Mouse (Mus musculus): ENCODE results near the gene Lair1. TPM values are rescaled to one million over a fixed set of nuclear protein-coding genes. Genes with fewer than 3 reads are reported as not detected.

Lair1 gene
- polyA plus RNA-seq, 1 experiment from 2014 or later, result 2.1 TPM

DNA sequence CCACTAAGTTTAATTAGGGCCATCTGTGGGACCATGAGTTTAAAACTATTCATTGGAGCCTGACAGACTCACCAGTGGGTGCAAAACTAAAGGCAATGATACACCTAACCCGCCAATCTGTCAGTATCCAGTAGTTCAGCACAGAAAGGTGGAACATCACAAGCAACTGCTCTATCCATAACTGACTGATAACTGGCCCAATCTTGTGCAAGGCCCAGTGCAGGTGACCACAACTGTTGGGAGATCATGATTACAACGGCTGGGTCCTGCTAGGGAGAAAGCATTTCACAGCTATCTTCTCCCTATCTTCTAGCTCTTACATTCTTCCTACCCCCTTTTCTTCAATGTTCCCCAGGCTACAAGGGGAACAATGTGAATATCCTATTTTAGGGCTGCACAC is 25.7 kb upstream of the Lair1 start:
- no peak overlapping the region for H3K9ac ChIP-seq (replicated peaks; ENCODE audit: low read depth)
- no peaks in the 10 kb centered on the region for H3K4me1 ChIP-seq (ENCODE audit: insufficient read depth, low read depth, low read length)
- H3K4me2 ChIP-seq (replicated peaks; ENCODE audit: low read depth, low read length), result no peak overlapping the region
- H3K9me3 ChIP-seq (ENCODE audit: low read length), result no peaks in the 10 kb centered on the region
- no peaks in the 10 kb centered on the region for H3K27me3 ChIP-seq (replicated peaks; ENCODE audit: insufficient read depth, low read length)
- no peaks in the 10 kb centered on the region for H3K36me3 ChIP-seq (ENCODE audit: insufficient read depth, low read length)
- no peak overlapping the region for H3K27ac ChIP-seq (ENCODE audit: low read length)
- TF ChIP-seq EP300 (IDR thresholded peaks at IDR 0.05) (no peak), CTCF (IDR thresholded peaks at IDR 0.05) (no peak)
- 68% methylated on average over 2 of the region's 2 CpGs for WGBS
- DNase-seq (ENCODE audit: low spot score) (no peak), ATAC-seq (no peak)
- no peak overlapping the region for H3K4me3 ChIP-seq (ENCODE audit: low read depth, low read length)

DNA sequence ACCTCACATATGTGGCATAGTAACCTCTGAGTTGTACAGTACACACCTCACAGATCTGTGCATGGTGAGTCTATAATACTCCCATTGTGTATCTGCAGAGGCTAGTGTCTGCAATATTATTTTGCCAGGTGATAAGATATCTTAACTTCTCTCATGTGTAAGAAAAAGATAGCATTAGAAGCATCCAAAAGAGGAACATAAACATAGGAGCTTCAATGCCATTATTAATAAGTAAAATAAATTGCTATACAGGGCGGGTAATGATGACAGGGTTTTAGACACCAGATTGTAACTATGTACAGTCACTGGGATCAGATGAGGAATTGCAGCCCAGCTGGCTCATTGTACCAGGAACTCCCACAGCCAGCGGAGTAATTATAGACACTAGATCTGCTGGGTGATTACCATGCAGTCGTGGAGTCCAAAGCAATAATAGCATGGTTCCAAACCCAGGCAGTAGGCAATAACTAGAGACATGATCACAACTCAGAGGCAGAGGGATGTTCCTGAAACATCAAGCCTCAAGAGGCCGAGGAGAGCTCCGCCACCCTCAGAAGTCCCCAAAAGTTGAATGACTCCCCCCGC is 25.0 kb upstream of the Lair1 start:
- Histone ChIP-seq H3K4me1 (ENCODE audit: insufficient read depth, low read depth, low read length) (no peaks in the 10 kb centered on the region), H3K36me3 (ENCODE audit: insufficient read depth, low read length) (no peaks in the 10 kb centered on the region), H3K27me3 (replicated peaks; ENCODE audit: insufficient read depth, low read length) (no peaks in the 10 kb centered on the region), H3K4me3 (ENCODE audit: low read depth, low read length) (no peak overlapping the region), H3K4me2 (replicated peaks; ENCODE audit: low read depth, low read length) (no peak overlapping the region), H3K9me3 (ENCODE audit: low read length) (no peaks in the 10 kb centered on the region), H3K9ac (replicated peaks; ENCODE audit: low read depth) (no peak overlapping the region), H3K27ac (ENCODE audit: low read length) (no peak overlapping the region)
- DNase-seq (ENCODE audit: low spot score) (no peak), ATAC-seq (no peak)
- 77% methylated on average over 6 of the region's 6 CpGs for WGBS
- TF ChIP-seq CTCF (IDR thresholded peaks at IDR 0.05) (no peak), EP300 (IDR thresholded peaks at IDR 0.05) (no peak)

DNA sequence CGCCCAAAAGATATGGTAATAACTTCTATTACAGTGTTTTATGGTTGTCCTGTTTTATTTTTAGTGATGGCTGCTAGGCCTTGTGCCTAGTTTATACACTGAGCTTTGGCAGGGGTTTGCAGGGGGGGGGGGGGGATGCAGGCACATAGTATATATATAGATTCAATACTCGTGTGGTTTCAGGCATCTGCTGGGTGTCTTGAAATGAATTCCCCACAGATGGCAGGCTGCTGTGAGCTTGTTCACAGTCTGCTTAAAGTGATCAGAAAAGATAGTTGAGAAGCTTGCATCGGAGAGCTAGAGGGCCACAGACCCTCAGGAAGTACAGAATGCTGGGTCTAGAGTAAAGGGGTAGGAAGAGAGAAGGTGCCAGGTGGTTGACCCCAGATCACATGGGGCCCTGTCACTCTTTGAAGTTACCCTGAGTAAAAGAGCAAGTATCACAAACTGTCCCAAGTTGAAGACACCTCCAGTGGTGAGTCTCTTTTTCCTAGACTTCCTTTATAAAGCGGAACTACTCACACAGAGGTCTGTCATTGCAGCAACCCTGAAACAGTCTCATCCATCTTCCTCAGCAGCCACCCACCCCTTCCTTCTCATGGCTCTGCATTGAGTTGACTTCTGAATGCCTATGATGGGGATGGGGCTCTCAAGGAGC is 24.4 kb upstream of the Lair1 start:
- no peak for ATAC-seq
- WGBS, result 67% methylated on average over 4 of the region's 4 CpGs
- TF ChIP-seq CTCF (IDR thresholded peaks at IDR 0.05) (no peak), EP300 (IDR thresholded peaks at IDR 0.05) (no peak)

GRCm38 (mm10) chr7:4085562-4085961 is 22.6 kb upstream of the Lair1 start:
- H3K9me3 ChIP-seq (ENCODE audit: low read length), result no peaks in the 10 kb centered on the region
- DNase-seq (ENCODE audit: low spot score) (no peak), ATAC-seq (no peak)
- H3K4me3 ChIP-seq (ENCODE audit: low read depth, low read length), result no peak overlapping the region
- no peaks in the 10 kb centered on the region for H3K27me3 ChIP-seq (replicated peaks; ENCODE audit: insufficient read depth, low read length)
- H3K9ac ChIP-seq (replicated peaks; ENCODE audit: low read depth), result no peak overlapping the region
- H3K27ac ChIP-seq (ENCODE audit: low read length), result no peak overlapping the region
- H3K4me1 ChIP-seq (ENCODE audit: insufficient read depth, low read depth, low read length), result no peaks in the 10 kb centered on the region
- H3K4me2 ChIP-seq (replicated peaks; ENCODE audit: low read depth, low read length), result no peak overlapping the region
- H3K36me3 ChIP-seq (ENCODE audit: insufficient read depth, low read length), result no peaks in the 10 kb centered on the region
- TF ChIP-seq EP300 (IDR thresholded peaks at IDR 0.05) (no peak), CTCF (IDR thresholded peaks at IDR 0.05) (no peak)

More for the DNA sequence above, 24.4 kb upstream of the Lair1 start:
- H3K4me2 ChIP-seq (replicated peaks; ENCODE audit: low read depth, low read length), result no peak overlapping the region
- no peak overlapping the region for H3K27ac ChIP-seq (ENCODE audit: low read length)
- H3K9me3 ChIP-seq (ENCODE audit: low read length), result no peaks in the 10 kb centered on the region
- H3K4me1 ChIP-seq (ENCODE audit: insufficient read depth, low read depth, low read length), result no peaks in the 10 kb centered on the region
- no peak overlapping the region for H3K9ac ChIP-seq (replicated peaks; ENCODE audit: low read depth)
- H3K4me3 ChIP-seq (ENCODE audit: low read depth, low read length), result no peak overlapping the region
- H3K36me3 ChIP-seq (ENCODE audit: insufficient read depth, low read length), result no peaks in the 10 kb centered on the region
- H3K27me3 ChIP-seq (replicated peaks; ENCODE audit: insufficient read depth, low read length), result no peaks in the 10 kb centered on the region
- DNase-seq (ENCODE audit: low spot score), result no peak

- WGBS, result 65% methylated on average over 6 of the region's 6 CpGs
Observed at GRCm38 (mm10) chr7:4084161-4084560, 21.2 kb upstream of the Lair1 start.

GRCm38 (mm10) chr7:4082804-4083203 is 19.8 kb upstream of the Lair1 start:
- no peak overlapping the region for H3K27ac ChIP-seq (ENCODE audit: low read length)
- ATAC-seq, result peak; percentile 52
- DNase-seq (ENCODE audit: low spot score), result peak; percentile 68
- no peaks in the 10 kb centered on the region for H3K36me3 ChIP-seq (ENCODE audit: insufficient read depth, low read length)
- no peaks in the 10 kb centered on the region for H3K9me3 ChIP-seq (ENCODE audit: low read length)
- peak overlapping the region; percentile 25 for H3K4me2 ChIP-seq (replicated peaks; ENCODE audit: low read depth, low read length)
- WGBS, result 0% methylated on average over 2 of the region's 2 CpGs
- H3K9ac ChIP-seq (replicated peaks; ENCODE audit: low read depth), result no peak overlapping the region
- no peaks in the 10 kb centered on the region for H3K4me1 ChIP-seq (ENCODE audit: insufficient read depth, low read depth, low read length)
- H3K4me3 ChIP-seq (ENCODE audit: low read depth, low read length), result no peak overlapping the region
- no peaks in the 10 kb centered on the region for H3K27me3 ChIP-seq (replicated peaks; ENCODE audit: insufficient read depth, low read length)
- TF ChIP-seq CTCF (IDR thresholded peaks at IDR 0.05), result no peak
- no peak for TF ChIP-seq EP300 (IDR thresholded peaks at IDR 0.05)

More at GRCm38 (mm10) chr7:4084161-4084560, 21.2 kb upstream of the Lair1 start:
- no peak for TF ChIP-seq EP300 (IDR thresholded peaks at IDR 0.05)
- TF ChIP-seq CTCF (IDR thresholded peaks at IDR 0.05), result no peak
- Histone ChIP-seq H3K36me3 (ENCODE audit: insufficient read depth, low read length) (no peaks in the 10 kb centered on the region), H3K4me3 (ENCODE audit: low read depth, low read length) (no peak overlapping the region), H3K27ac (ENCODE audit: low read length) (no peak overlapping the region), H3K4me1 (ENCODE audit: insufficient read depth, low read depth, low read length) (no peaks in the 10 kb centered on the region), H3K9me3 (ENCODE audit: low read length) (no peaks in the 10 kb centered on the region), H3K9ac (replicated peaks; ENCODE audit: low read depth) (no peak overlapping the region), H3K4me2 (replicated peaks; ENCODE audit: low read depth, low read length) (no peak overlapping the region), H3K27me3 (replicated peaks; ENCODE audit: insufficient read depth, low read length) (no peaks in the 10 kb centered on the region)
- DNase-seq (ENCODE audit: low spot score) (no peak), ATAC-seq (no peak)
